Mouse (Mus musculus) lung, postnatal 0 days (tissue): Measurements from ENCODE around the gene Arhgap35. TPM values are rescaled to one million over a fixed set of nuclear protein-coding genes. Genes with fewer than 3 reads are reported as not detected.

Experiments
- ATAC-seq: fragments of 200-750 bp; cut with Nextera tagmentation; 2 replicates; pipeline ENCODE4 v1.8.0; 2017; ENCODE audit warnings: moderate library complexity
- DNase-seq: peaks from one replicate; pipeline ENCODE4 v3.0.0-alpha.2; 2016; ENCODE audit warnings: low spot score
- H3K27ac ChIP-seq: fragments of 300-500 bp; sonication (generic); 2 replicates; pipeline ENCODE4 v1.5.1; 2014; ENCODE audit warnings: antibody characterized with exemption, mild to moderate bottlenecking, low read length, mixed read lengths
- H3K27me3 ChIP-seq: fragments of 300-500 bp; sonication (generic); replicated peaks from 2 replicates; pipeline ENCODE4 v1.6.1; 2014; ENCODE audit warnings: low read length, mixed read lengths; ENCODE audit not compliant: insufficient read depth
- H3K36me3 ChIP-seq: fragments of 300-500 bp; sonication (generic); 2 replicates; pipeline ENCODE4 v1.6.1; 2014; ENCODE audit warnings: low read length, mixed read lengths; ENCODE audit not compliant: insufficient read depth
- H3K4me1 ChIP-seq: fragments of 300-500 bp; sonication (generic); 2 replicates; pipeline ENCODE4 v1.6.1; 2014; ENCODE audit warnings: antibody characterized with exemption, low read depth, low read length, mixed read lengths; ENCODE audit not compliant: insufficient read depth
- H3K4me2 ChIP-seq: fragments of 300-500 bp; sonication (generic); replicated peaks from 2 replicates; pipeline ENCODE4 v1.6.1; 2014; ENCODE audit warnings: low read depth, mild to moderate bottlenecking, low read length, moderate library complexity, mixed read lengths
- H3K4me3 ChIP-seq: fragments of 300-500 bp; sonication (generic); 2 replicates; pipeline ENCODE4 v1.5.1; 2014; ENCODE audit warnings: low read depth, low read length
- H3K9ac ChIP-seq: fragments of 300-500 bp; sonication (generic); replicated peaks from 2 replicates; pipeline ENCODE4 v1.6.1; 2014; ENCODE audit warnings: low read depth, mild to moderate bottlenecking
- H3K9me3 ChIP-seq: fragments of 300-500 bp; sonication (generic); 2 replicates; pipeline ENCODE4 v1.6.1; 2016; ENCODE audit warnings: low read length, mixed read lengths
- CTCF ChIP-seq: IDR thresholded peaks from 2 replicates; pipeline ENCODE4 v1.5.1; 2016; ENCODE audit warnings: antibody characterized with exemption, mild to moderate bottlenecking
- EP300 ChIP-seq: IDR thresholded peaks from 2 replicates; pipeline ENCODE4 v1.6.1; 2016; ENCODE audit warnings: antibody characterized with exemption, mild to moderate bottlenecking, control low read depth
- WGBS: fragments of 180-500 bp; shearing (Covaris S2); extraction: QIAGEN DNeasy Blood & Tissue Kit; methylation state at CpG from one replicate; pipeline ENCODE4 v1.1.7; 2014; 5-methylcytosine and 5-hydroxymethylcytosine counted together
- polyA plus RNA-seq: library from polyadenylated mRNA; unstranded; fragments of >200 nt; fragmentation: Nextera tagmentation; extraction: Ambion mirVana; gene quantifications from 2 replicates; pipeline ENCODE4 v1.2.1, GENCODE M21; 2015

Arhgap35 gene
- polyA plus RNA-seq, 1 experiment from 2014 or later: 8.2 TPM

GRCm38 (mm10) chr7:16551581-16551980 lies 63.2 kb downstream of the Arhgap35 start:
- no peak overlapping the region for H3K4me2 ChIP-seq
- H3K9ac ChIP-seq: no peak overlapping the region
- H3K4me3 ChIP-seq: no peak overlapping the region
- H3K9me3 ChIP-seq: no peaks in the 10 kb centered on the region
- DNase-seq: no peak
- peaks cover 20% of the 10 kb centered on the region for H3K4me1 ChIP-seq
- no peak overlapping the region for H3K27ac ChIP-seq
- H3K27me3 ChIP-seq: no peaks in the 10 kb centered on the region
- ATAC-seq: no peak
- TF ChIP-seq EP300: no peak
- no peak for TF ChIP-seq CTCF
- no peaks in the 10 kb centered on the region; the same call in 1 of the 2 replicates for H3K36me3 ChIP-seq
- WGBS: 93% methylated on average over 1 of the region's 1 CpGs

GRCm38 (mm10) chr7:16549299-16549698 lies 65.5 kb downstream of the Arhgap35 start:
- 37% methylated on average over 1 of the region's 1 CpGs for WGBS
- no peaks in the 10 kb centered on the region for H3K9me3 ChIP-seq
- ATAC-seq (peak; percentile 70), DNase-seq (peak; percentile 56)
- H3K4me1 ChIP-seq: peaks cover under 1% of the 10 kb centered on the region; the same call in 1 of the 2 replicates
- no peak overlapping the region for H3K4me3 ChIP-seq
- H3K4me2 ChIP-seq: no peak overlapping the region
- H3K27me3 ChIP-seq: no peaks in the 10 kb centered on the region
- H3K36me3 ChIP-seq: peaks cover 2% of the 10 kb centered on the region; the same call in 1 of the 2 replicates
- no peak overlapping the region for H3K9ac ChIP-seq
- TF ChIP-seq CTCF (no peak), EP300 (peak; percentile 90)
- no peak overlapping the region for H3K27ac ChIP-seq

- TF ChIP-seq EP300 (no peak), CTCF (no peak)
- no peak; the same call in 1 of the 2 replicates for ATAC-seq
- no peak overlapping the region for H3K4me3 ChIP-seq
- no peak overlapping the region for H3K4me2 ChIP-seq
- H3K4me1 ChIP-seq: no peaks in the 10 kb centered on the region
- peak; percentile 27 for DNase-seq
- 66% methylated on average over 8 of the region's 8 CpGs for WGBS
- H3K27me3 ChIP-seq: no peaks in the 10 kb centered on the region
- H3K36me3 ChIP-seq: peaks cover 6% of the 10 kb centered on the region; the same call in 1 of the 2 replicates
- no peaks in the 10 kb centered on the region for H3K9me3 ChIP-seq
- H3K9ac ChIP-seq: no peak overlapping the region
- no peak overlapping the region for H3K27ac ChIP-seq
Measured at GRCm38 (mm10) chr7:16544770-16545169, 70.0 kb downstream of the Arhgap35 start.

GRCm38 (mm10) chr7:16537220-16537903 lies 77.4 kb downstream of the Arhgap35 start:
- Histone ChIP-seq H3K4me2 (no peak overlapping the region), H3K9ac (no peak overlapping the region), H3K4me3 (no peak overlapping the region), H3K9me3 (no peaks in the 10 kb centered on the region), H3K27me3 (no peaks in the 10 kb centered on the region), H3K27ac (no peak overlapping the region), H3K4me1 (no peaks in the 10 kb centered on the region), H3K36me3 (peaks cover 3% of the 10 kb centered on the region; the same call in 1 of the 2 replicates)
- no peak for TF ChIP-seq EP300
- TF ChIP-seq CTCF: no peak
- no peak for DNase-seq
- 82% methylated on average over 5 of the region's 5 CpGs for WGBS
- ATAC-seq: no peak

- DNase-seq (peak; percentile 86), ATAC-seq (peak; percentile 94)
- WGBS: 55% methylated on average over 2 of the region's 2 CpGs
Measured at GRCm38 (mm10) chr7:16525995-16526394, 88.8 kb downstream of the Arhgap35 start.

GRCm38 (mm10) chr7:16525448-16525847 lies 89.3 kb downstream of the Arhgap35 start:
- H3K9me3 ChIP-seq: no peaks in the 10 kb centered on the region
- H3K9ac ChIP-seq: no peak overlapping the region
- 0 out of 2 replicates have a peak overlapping the region, but pooled peaks have one; percentile 15 for H3K27ac ChIP-seq
- no peaks in the 10 kb centered on the region for H3K36me3 ChIP-seq
- DNase-seq: no peak
- H3K4me2 ChIP-seq: no peak overlapping the region
- 0 out of 2 replicates have a peak, but pooled peaks have one; percentile 21 for ATAC-seq
- TF ChIP-seq EP300: no peak
- no peak for TF ChIP-seq CTCF
- H3K4me3 ChIP-seq: no peak overlapping the region
- H3K4me1 ChIP-seq: no peaks in the 10 kb centered on the region
- WGBS: 75% methylated on average over 3 of the region's 3 CpGs
- no peaks in the 10 kb centered on the region for H3K27me3 ChIP-seq

More at GRCm38 (mm10) chr7:16525995-16526394, 88.8 kb downstream of the Arhgap35 start:
- H3K27me3 ChIP-seq: no peaks in the 10 kb centered on the region
- H3K4me2 ChIP-seq: no peak overlapping the region
- no peaks in the 10 kb centered on the region for H3K36me3 ChIP-seq
- no peaks in the 10 kb centered on the region for H3K4me1 ChIP-seq
- 0 out of 2 replicates have a peak overlapping the region, but pooled peaks have one; percentile 15 for H3K27ac ChIP-seq
- no peak overlapping the region for H3K4me3 ChIP-seq
- no peak overlapping the region for H3K9ac ChIP-seq
- no peaks in the 10 kb centered on the region for H3K9me3 ChIP-seq
- TF ChIP-seq CTCF (no peak), EP300 (peak; percentile 54)
